Mouse (Mus musculus) limb, embryonic 14.5 days (tissue): ENCODE data around the gene 1700069L16Rik. TPM values are rescaled to one million over a fixed set of nuclear protein-coding genes. Genes with fewer than 3 reads are reported as not detected.

Experiments
- ATAC-seq: fragments of 200-750 bp; cut with Nextera tagmentation; 2 replicates; pipeline ENCODE4 v1.8.0; 2017; ENCODE audit warnings: low read depth, moderate number of reproducible peaks, moderate TSS enrichment; ENCODE audit not compliant: low FRiP score
- DNase-seq: peaks from one replicate; pipeline ENCODE4 v3.0.0-alpha.2; 2015; ENCODE audit warnings: low spot score
- H3K27ac ChIP-seq: fragments of 300-500 bp; sonication (generic); replicated peaks from 2 replicates; pipeline ENCODE4 v1.5.1; 2014; ENCODE audit warnings: low read depth, mild to moderate bottlenecking, low read length, moderate library complexity, mixed read lengths
- H3K27me3 ChIP-seq: fragments of 300-500 bp; sonication (generic); 2 replicates; pipeline ENCODE4 v1.6.1; 2014; ENCODE audit warnings: low read length, mixed read lengths; ENCODE audit not compliant: control insufficient read depth, insufficient read depth
- H3K36me3 ChIP-seq: fragments of 300-500 bp; sonication (generic); 2 replicates; pipeline ENCODE4 v1.6.1; 2014; ENCODE audit warnings: mild to moderate bottlenecking, low read length, moderate library complexity, mixed read lengths; ENCODE audit not compliant: control insufficient read depth, insufficient read depth
- H3K4me1 ChIP-seq: fragments of 300-500 bp; sonication (generic); 2 replicates; pipeline ENCODE4 v1.6.1; 2014; ENCODE audit warnings: antibody characterized with exemption, low read length, mixed read lengths; ENCODE audit not compliant: control insufficient read depth, insufficient read depth
- H3K4me2 ChIP-seq: fragments of 300-500 bp; sonication (generic); replicated peaks from 2 replicates; pipeline ENCODE4 v1.6.1; 2014; ENCODE audit warnings: low read depth, mild to moderate bottlenecking, low read length, moderate library complexity; ENCODE audit not compliant: severe bottlenecking
- H3K4me3 ChIP-seq: fragments of 300-500 bp; sonication (generic); replicated peaks from 2 replicates; pipeline ENCODE4 v1.5.1; 2014; ENCODE audit warnings: low read length
- H3K9ac ChIP-seq: fragments of 300-500 bp; sonication (generic); 2 replicates; pipeline ENCODE4 v1.6.1; 2014; ENCODE audit warnings: mild to moderate bottlenecking, low read depth, low read length, moderate library complexity; ENCODE audit not compliant: severe bottlenecking
- H3K9me3 ChIP-seq: fragments of 300-500 bp; sonication (generic); 2 replicates; pipeline ENCODE4 v1.6.1; 2016; ENCODE audit warnings: low read length; ENCODE audit not compliant: control insufficient read depth
- POLR2A ChIP-seq: fragments of 200-500 bp; IDR thresholded peaks from 2 replicates; pipeline ENCODE4 v1.8.0; 2012; ENCODE audit warnings: inconsistent platforms, mild to moderate bottlenecking, moderate library complexity, borderline replicate concordance; ENCODE audit not compliant: insufficient read depth, insufficient read length; ENCODE audit errors: extremely low read depth
- WGBS: fragments of 180-500 bp; shearing (Covaris S2); extraction: QIAGEN DNeasy Blood & Tissue Kit; methylation state at CpG from one replicate; pipeline ENCODE4 v1.1.7; 2014; 5-methylcytosine and 5-hydroxymethylcytosine counted together
- polyA plus RNA-seq, 2 experiments: library from polyadenylated mRNA; depleted of rRNA in 1 of 2; stranded (reverse) in 1 of 2; unstranded in 1 of 2; fragments of >200 nt; fragmentation: Nextera tagmentation in 1 of 2; extraction: Ambion mirVana in 1 of 2; gene quantifications; 2 replicates each; pipeline versions ENCODE4 v1.2.1 to v1.2.3; 2012 to 2014

Gene 1700069L16Rik
- polyA plus RNA-seq (2012; rRNA removed) (not detected in 2 replicates), polyA plus RNA-seq (2014; fragmentation: Nextera tagmentation; extraction: Ambion mirVana) (not detected in 2 replicates)

DNA sequence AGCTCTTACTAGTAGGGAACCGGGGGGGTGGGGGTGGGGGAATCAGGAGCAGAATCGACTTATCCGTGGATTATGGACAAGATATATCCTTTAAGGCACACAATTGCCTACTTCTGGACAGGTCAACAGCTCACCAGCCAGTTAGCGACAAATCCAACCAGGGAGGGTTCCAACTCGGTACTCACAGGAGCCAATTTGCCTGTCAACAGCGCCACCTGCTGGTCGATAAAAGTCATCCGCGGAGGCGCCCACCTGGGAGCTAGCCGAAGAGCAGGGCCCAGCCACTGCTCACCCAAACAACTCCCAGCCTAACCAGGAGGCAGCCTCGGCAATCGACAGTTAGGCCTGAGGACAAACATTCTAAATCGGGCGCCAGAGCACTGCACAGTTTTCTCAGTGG is at the start of gene 1700069L16Rik:
Gene 1700069L16Rik (minus strand): TSS at position 327 of the 400 bp plus-strand sequence.
- H3K9me3 ChIP-seq: no peaks in the 10 kb centered on the region
- H3K4me1 ChIP-seq: no peaks in the 10 kb centered on the region
- no peak within 1 kb of the TSS for H3K4me2 ChIP-seq
- H3K27ac ChIP-seq: no peak within 1 kb of the TSS
- ATAC-seq: peak; percentile 71
- H3K27me3 ChIP-seq: no peaks in the 10 kb centered on the region
- H3K4me3 ChIP-seq: no peak within 1 kb of the TSS
- H3K36me3 ChIP-seq: no peaks in the 10 kb centered on the region
- WGBS: 4% methylated on average over 15 of the region's 15 CpGs
- DNase-seq: peak; percentile 68
- TF ChIP-seq POLR2A: no peak
- no peak within 1 kb of the TSS for H3K9ac ChIP-seq

- Histone ChIP-seq H3K4me1 (peaks cover 19% of the 10 kb centered on the region), H3K9ac (no peak overlapping the region), H3K4me2 (peak overlapping the region; percentile 91), H3K27ac (no peak overlapping the region), H3K9me3 (no peaks in the 10 kb centered on the region), H3K4me3 (peak overlapping the region; percentile 99), H3K36me3 (peaks cover 42% of the 10 kb centered on the region), H3K27me3 (no peaks in the 10 kb centered on the region)
- no peak for TF ChIP-seq POLR2A
- under 1% methylated on average over 7 of the region's 7 CpGs for WGBS
- no peak for ATAC-seq
- DNase-seq: peak; percentile 80
These were observed 49.1 kb upstream of the 1700069L16Rik start for GRCm38 (mm10) chr5:113773664-113774063.

DNA sequence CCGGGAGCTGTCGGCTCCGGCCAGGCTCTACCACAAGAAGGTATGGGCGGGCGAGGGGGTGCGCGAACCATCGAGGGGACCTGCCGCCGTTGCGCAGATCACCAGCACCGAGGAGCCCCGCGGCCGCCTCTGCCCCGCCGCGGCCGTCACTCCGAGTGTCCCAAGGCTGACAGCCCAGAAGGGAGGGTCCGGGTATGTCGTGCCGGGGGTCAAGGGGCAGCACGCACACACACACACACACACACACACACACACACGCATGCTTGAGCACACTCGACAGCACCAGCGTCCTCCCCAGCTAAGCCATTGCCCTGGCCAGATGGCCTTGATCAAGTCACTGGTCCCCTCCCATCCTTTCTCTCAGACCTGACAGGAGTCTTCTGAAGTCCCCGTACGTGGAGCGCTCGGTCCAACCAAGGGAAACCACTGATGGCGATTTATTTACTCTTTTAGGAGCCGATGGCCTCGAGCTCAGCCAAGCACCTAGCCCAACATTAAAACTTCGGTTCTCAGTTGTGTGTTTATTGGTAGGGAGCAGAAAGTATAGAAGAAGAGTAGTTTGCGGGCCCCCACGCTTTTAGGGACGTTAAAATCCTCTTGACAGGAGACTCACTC is 48.4 kb upstream of the 1700069L16Rik start:
- Histone ChIP-seq H3K4me3 (peak overlapping the region; percentile 99), H3K4me1 (peaks cover 19% of the 10 kb centered on the region), H3K36me3 (peaks cover 44% of the 10 kb centered on the region), H3K9ac (peak overlapping the region; percentile 87), H3K4me2 (peak overlapping the region; percentile 91), H3K27me3 (no peaks in the 10 kb centered on the region), H3K27ac (peak overlapping the region; percentile 33; the same call in 1 of the 2 replicates), H3K9me3 (no peaks in the 10 kb centered on the region)
- TF ChIP-seq POLR2A: no peak
- no peak for ATAC-seq
- WGBS: under 1% methylated on average over 24 of the region's 38 CpGs
- no peak for DNase-seq

- no peaks in the 10 kb centered on the region for H3K9me3 ChIP-seq
- H3K36me3 ChIP-seq: peaks cover 47% of the 10 kb centered on the region
- H3K4me3 ChIP-seq: peak within 1 kb of the TSS; percentile 99
- H3K27ac ChIP-seq: peak within 1 kb of the TSS; percentile 97
- peak; percentile 46; the same call in 1 of the 2 replicates for TF ChIP-seq POLR2A
- peak; percentile 86 for ATAC-seq
- H3K4me1 ChIP-seq: peaks cover 19% of the 10 kb centered on the region
- no peaks in the 10 kb centered on the region for H3K27me3 ChIP-seq
- H3K4me2 ChIP-seq: peak within 1 kb of the TSS; percentile 91
- WGBS: under 1% methylated on average over 22 of the region's 49 CpGs
- peak; percentile 93 for DNase-seq
- H3K9ac ChIP-seq: peak within 1 kb of the TSS; percentile 87
These were observed 47.9 kb upstream of the 1700069L16Rik start, which contains the start of the genes Sart3 and Iscu for GRCm38 (mm10) chr5:113772450-113772895. TSS of gene Sart3 (minus strand) at chr5:113772510. TSS of gene Iscu (plus strand) at chr5:113772748.

GRCm38 (mm10) chr5:113771213-113772162 is 46.9 kb upstream of the 1700069L16Rik start:
- Histone ChIP-seq H3K4me3 (peak overlapping the region; percentile 99), H3K9me3 (no peaks in the 10 kb centered on the region), H3K36me3 (peaks cover 47% of the 10 kb centered on the region), H3K27me3 (no peaks in the 10 kb centered on the region), H3K4me1 (peaks cover 19% of the 10 kb centered on the region), H3K4me2 (peak overlapping the region; percentile 91), H3K27ac (peak overlapping the region; percentile 97), H3K9ac (peak overlapping the region; percentile 87)
- ATAC-seq (peak; percentile 84), DNase-seq (peak; percentile 91)
- peak; percentile 86; the same call in 1 of the 2 replicates for TF ChIP-seq POLR2A
- under 1% methylated on average over 86 of the region's 97 CpGs for WGBS
